Mouse (Mus musculus): Measurements from ENCODE around the gene Trim6. TPM values are rescaled to one million over a fixed set of nuclear protein-coding genes. Genes with fewer than 3 reads are reported as not detected.

The Trim6 gene
- 0.31 and 0.48 TPM in 2 replicates for polyA plus RNA-seq (2014; fragmentation: Nextera tagmentation; extraction: Ambion mirVana)

DNA sequence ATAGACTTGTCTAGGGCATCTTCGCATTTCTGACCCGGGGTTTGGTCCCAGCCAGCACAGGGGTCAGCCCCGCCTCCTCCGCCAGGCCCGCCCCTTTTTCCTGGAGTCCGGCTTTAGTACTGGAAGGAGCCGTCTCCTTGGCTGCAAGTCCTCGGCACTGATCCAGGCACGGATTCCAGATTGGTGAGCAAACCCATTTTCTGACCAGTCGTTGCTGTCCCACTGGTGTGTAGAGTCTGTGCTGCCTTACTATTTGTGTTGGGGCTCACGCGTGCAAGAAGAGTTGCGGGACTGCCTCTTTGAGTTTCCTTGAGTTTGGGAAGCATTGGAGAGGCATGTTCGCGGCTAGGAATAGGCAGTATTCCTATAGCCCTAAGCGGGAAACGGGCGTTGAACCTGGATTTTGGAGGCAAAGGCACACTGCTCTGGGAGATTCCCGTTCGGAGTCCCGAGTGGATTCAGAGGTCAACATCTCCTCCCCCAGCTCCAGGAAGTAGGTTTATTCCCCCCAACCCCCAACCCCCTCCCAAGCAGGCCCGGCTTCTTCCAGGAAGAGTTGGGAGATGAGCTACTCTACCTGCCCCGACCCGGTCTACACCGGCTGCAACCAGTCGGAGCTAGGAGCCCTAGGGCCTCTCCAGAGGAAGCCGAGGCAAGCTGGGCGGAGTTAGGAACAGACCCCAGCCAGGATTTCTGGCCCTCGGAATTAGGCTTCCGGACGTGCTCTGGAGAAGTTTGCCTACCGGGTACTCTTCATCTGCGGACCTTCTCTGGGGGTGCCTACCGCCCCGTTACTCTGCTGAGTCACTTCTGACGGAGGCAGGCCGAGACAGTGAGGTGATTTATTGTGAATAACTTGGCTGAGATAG lies at the start of gene Trim6:
TSS of gene Trim6 (plus strand) at position 93 of the 869 bp plus-strand sequence.
- 2% methylated on average over 37 of the region's 37 CpGs for WGBS
- Histone ChIP-seq H3K9me3 (ENCODE audit: control insufficient read depth, low read length) (no peaks in the 10 kb centered on the region), H3K4me1 (ENCODE audit: control insufficient read depth, insufficient read depth, low read length) (no peaks in the 10 kb centered on the region), H3K9ac (replicated peaks; ENCODE audit: low read depth, low read length) (no peak within 1 kb of the TSS), H3K36me3 (ENCODE audit: control insufficient read depth, insufficient read depth, low read length) (no peaks in the 10 kb centered on the region), H3K4me2 (ENCODE audit: low read depth, low read length) (peak within 1 kb of the TSS; percentile 37), H3K4me3 (ENCODE audit: low read depth, low read length) (peak within 1 kb of the TSS; percentile 2), H3K27me3 (ENCODE audit: control insufficient read depth, insufficient read depth, low read length) (no peaks in the 10 kb centered on the region), H3K27ac (ENCODE audit: low read depth, low read length) (no peak within 1 kb of the TSS)
- ATAC-seq (ENCODE audit: low read depth) = peak; percentile 65; the same call in 1 of the 2 replicates

DNA sequence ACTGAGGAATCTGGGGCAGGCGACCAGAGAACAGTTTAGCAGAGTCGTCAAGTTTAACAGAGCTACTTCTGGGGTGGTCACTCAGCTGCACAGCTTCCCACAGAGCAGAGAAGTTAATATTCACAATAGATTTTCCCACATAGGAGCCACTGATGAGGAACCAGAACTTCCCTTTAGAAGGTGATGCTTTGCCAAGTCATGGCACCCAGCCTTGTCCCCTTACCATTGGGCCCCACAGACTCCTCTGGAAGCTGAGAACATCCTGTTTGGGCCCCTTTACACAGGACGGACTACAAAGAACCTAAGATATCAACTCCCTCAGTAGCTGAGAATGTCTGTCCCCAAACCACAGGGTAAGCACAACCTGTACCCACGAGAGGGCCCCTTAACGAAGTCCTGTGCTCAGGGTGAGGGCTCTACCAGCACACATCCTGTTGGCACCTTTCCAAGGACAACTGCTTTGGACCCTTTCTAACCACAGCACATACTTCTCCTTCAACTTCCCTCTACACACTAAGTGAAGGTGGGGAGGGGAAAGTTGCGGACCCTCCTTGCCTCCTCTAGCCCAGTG lies 48.9 kb upstream of the Trim6 start:
- no peaks in the 10 kb centered on the region for H3K4me1 ChIP-seq (ENCODE audit: control insufficient read depth, insufficient read depth, low read length)
- no peak overlapping the region for H3K4me2 ChIP-seq (ENCODE audit: low read depth, low read length)
- H3K9ac ChIP-seq (replicated peaks; ENCODE audit: low read depth, low read length) = no peak overlapping the region
- H3K27me3 ChIP-seq (ENCODE audit: control insufficient read depth, insufficient read depth, low read length) = no peaks in the 10 kb centered on the region
- no peaks in the 10 kb centered on the region for H3K9me3 ChIP-seq (ENCODE audit: control insufficient read depth, low read length)
- 84% methylated on average over 6 of the region's 6 CpGs for WGBS
- ATAC-seq (ENCODE audit: low read depth) = no peak
- no peak overlapping the region for H3K4me3 ChIP-seq (ENCODE audit: low read depth, low read length)
- no peak overlapping the region for H3K27ac ChIP-seq (ENCODE audit: low read depth, low read length)
- H3K36me3 ChIP-seq (ENCODE audit: control insufficient read depth, insufficient read depth, low read length) = no peaks in the 10 kb centered on the region

DNA sequence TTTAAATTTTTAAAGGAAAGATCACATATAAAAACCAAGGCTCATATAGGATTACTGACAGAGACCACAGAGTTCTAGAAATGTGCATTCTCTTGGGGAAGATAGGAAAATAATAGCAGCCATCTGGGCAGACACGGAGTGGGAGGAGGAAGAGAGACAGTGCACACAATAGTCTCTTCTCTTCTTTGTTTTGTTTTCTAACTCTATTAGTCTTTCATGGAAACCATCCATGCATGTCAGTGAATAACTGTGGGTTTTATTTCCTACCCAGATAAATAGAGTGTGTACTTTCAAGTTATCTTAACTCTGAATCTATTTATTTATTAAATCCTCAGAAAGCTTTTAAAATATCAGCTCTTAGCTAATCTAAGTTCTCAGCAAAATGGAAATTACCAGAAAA lies 43.5 kb upstream of the Trim6 start:
- 18% methylated on average over 1 of the region's 1 CpGs for WGBS
- no peak overlapping the region for H3K4me2 ChIP-seq (ENCODE audit: low read depth, low read length)
- H3K4me1 ChIP-seq (ENCODE audit: control insufficient read depth, insufficient read depth, low read length) = no peaks in the 10 kb centered on the region
- H3K27me3 ChIP-seq (ENCODE audit: control insufficient read depth, insufficient read depth, low read length) = no peaks in the 10 kb centered on the region
- H3K27ac ChIP-seq (ENCODE audit: low read depth, low read length) = no peak overlapping the region
- no peak for ATAC-seq (ENCODE audit: low read depth)
- no peak overlapping the region for H3K4me3 ChIP-seq (ENCODE audit: low read depth, low read length)
- no peak overlapping the region for H3K9ac ChIP-seq (replicated peaks; ENCODE audit: low read depth, low read length)
- no peaks in the 10 kb centered on the region for H3K9me3 ChIP-seq (ENCODE audit: control insufficient read depth, low read length)
- no peaks in the 10 kb centered on the region for H3K36me3 ChIP-seq (ENCODE audit: control insufficient read depth, insufficient read depth, low read length)

DNA sequence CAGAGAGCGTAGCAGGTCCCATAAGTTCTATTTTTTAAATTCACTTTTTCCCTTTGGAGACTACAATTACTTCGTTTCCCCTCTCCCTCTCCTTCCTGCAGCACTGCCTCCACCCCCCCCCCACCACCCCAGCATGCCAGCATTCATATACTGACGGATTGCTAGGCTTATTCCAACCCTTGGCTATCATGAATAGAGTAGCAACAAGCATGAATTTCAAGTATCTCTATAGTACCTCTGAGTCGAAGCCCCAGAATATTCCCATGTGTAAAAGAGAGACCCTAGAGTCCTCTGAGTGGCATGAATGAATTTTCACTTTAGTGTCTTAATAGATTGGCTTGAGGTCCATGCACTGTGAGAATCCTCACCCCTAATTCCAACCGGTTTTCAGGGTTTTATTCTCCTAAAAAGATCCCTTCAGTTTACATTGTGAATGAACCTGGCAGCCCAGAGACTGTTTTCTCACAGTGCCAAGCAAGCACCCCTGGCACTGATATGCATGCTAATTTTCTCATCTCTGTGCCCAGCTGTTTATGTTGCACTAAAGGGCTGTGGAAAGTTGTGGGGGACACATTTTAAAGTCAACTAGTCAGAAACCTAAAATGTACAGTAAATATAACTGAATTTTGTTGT lies 40.1 kb upstream of the Trim6 start:
- H3K27me3 ChIP-seq (ENCODE audit: control insufficient read depth, insufficient read depth, low read length) = no peaks in the 10 kb centered on the region
- no peak for ATAC-seq (ENCODE audit: low read depth)
- 68% methylated on average over 5 of the region's 5 CpGs for WGBS

DNA sequence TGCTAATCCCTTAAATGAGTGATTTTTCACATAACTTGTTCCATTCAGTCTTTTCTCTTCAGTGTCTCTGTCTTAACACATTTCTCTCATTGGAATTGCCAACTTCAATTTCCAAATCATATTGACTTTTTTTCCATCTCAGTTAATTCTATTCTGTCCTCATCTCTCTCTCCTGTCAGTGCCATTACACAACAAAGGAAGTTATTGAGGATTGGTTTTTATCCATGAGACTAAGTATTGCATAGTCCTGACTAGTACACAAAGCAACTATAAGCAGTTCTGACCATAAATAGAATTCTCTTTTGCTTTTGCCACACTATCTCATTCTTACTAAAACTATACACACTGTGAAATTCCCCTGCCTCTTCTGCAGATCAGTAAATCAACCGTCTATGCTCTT lies 39.5 kb upstream of the Trim6 start:
- no peaks in the 10 kb centered on the region for H3K4me1 ChIP-seq (ENCODE audit: control insufficient read depth, insufficient read depth, low read length)
- ATAC-seq (ENCODE audit: low read depth) = no peak
- no peaks in the 10 kb centered on the region for H3K36me3 ChIP-seq (ENCODE audit: control insufficient read depth, insufficient read depth, low read length)
- no peaks in the 10 kb centered on the region for H3K27me3 ChIP-seq (ENCODE audit: control insufficient read depth, insufficient read depth, low read length)
- WGBS = 81% methylated on average over 1 of the region's 1 CpGs
- no peak overlapping the region for H3K27ac ChIP-seq (ENCODE audit: low read depth, low read length)
- H3K4me2 ChIP-seq (ENCODE audit: low read depth, low read length) = no peak overlapping the region
- no peak overlapping the region for H3K4me3 ChIP-seq (ENCODE audit: low read depth, low read length)
- no peak overlapping the region for H3K9ac ChIP-seq (replicated peaks; ENCODE audit: low read depth, low read length)
- H3K9me3 ChIP-seq (ENCODE audit: control insufficient read depth, low read length) = no peaks in the 10 kb centered on the region

More for the DNA sequence above, 40.1 kb upstream of the Trim6 start:
- Histone ChIP-seq H3K4me3 (ENCODE audit: low read depth, low read length) (no peak overlapping the region), H3K4me2 (ENCODE audit: low read depth, low read length) (no peak overlapping the region), H3K27ac (ENCODE audit: low read depth, low read length) (no peak overlapping the region), H3K9me3 (ENCODE audit: control insufficient read depth, low read length) (no peaks in the 10 kb centered on the region), H3K9ac (replicated peaks; ENCODE audit: low read depth, low read length) (no peak overlapping the region), H3K4me1 (ENCODE audit: control insufficient read depth, insufficient read depth, low read length) (no peaks in the 10 kb centered on the region), H3K36me3 (ENCODE audit: control insufficient read depth, insufficient read depth, low read length) (no peaks in the 10 kb centered on the region)

DNA sequence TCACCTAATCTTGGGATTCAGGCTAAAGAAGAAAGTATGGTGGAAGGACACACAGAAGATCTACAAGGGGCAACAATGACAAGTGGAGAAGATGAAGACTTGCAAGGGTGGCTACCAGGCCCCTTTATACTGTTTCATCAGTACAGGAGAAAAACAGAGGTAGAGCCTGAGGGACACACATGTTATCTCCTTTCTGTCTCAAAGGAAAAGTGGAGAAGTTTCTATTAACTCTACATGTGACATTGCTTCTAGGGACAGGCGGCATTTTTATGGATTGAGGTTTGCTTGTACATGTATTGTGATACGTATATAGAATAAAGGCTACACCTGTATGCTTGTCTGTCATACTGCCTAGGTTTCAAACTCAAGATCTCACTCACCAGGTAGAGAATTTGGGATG lies 35.3 kb upstream of the Trim6 start, which contains the start of gene Olfr648:
TSS of gene Olfr648 (minus strand) at position 101 of the 400 bp plus-strand sequence.
- H3K9me3 ChIP-seq (ENCODE audit: control insufficient read depth, low read length) = no peaks in the 10 kb centered on the region
- no peaks in the 10 kb centered on the region for H3K4me1 ChIP-seq (ENCODE audit: control insufficient read depth, insufficient read depth, low read length)
- ATAC-seq (ENCODE audit: low read depth) = no peak
- H3K4me2 ChIP-seq (ENCODE audit: low read depth, low read length) = no peak within 1 kb of the TSS
- H3K36me3 ChIP-seq (ENCODE audit: control insufficient read depth, insufficient read depth, low read length) = no peaks in the 10 kb centered on the region
- WGBS = 87% methylated on average over 2 of the region's 2 CpGs
- no peaks in the 10 kb centered on the region for H3K27me3 ChIP-seq (ENCODE audit: control insufficient read depth, insufficient read depth, low read length)
- no peak within 1 kb of the TSS for H3K27ac ChIP-seq (ENCODE audit: low read depth, low read length)
- no peak within 1 kb of the TSS for H3K9ac ChIP-seq (replicated peaks; ENCODE audit: low read depth, low read length)
- H3K4me3 ChIP-seq (ENCODE audit: low read depth, low read length) = no peak within 1 kb of the TSS

DNA sequence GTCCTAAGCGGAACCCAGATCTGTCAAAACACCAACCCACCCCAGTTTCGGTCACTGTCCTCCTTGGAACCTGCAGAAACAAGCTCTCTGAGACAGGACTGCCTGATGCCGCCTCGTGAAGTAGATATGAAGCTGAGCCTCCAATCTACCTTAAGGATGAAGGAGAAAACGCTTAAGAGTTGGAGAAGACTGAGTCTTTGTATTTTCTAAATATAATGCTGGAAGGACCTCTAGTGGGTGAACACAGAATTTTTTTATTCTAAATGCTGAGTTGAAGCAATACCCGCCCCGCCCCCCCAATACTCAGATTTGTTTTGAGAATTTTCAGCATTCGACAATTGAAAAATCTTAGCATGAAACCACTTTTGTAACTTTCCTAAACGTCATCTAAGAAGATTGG lies 27.3 kb upstream of the Trim6 start:
- no peaks in the 10 kb centered on the region for H3K27me3 ChIP-seq (ENCODE audit: control insufficient read depth, insufficient read depth, low read length)
- ATAC-seq (ENCODE audit: low read depth) = no peak
- no peak overlapping the region for H3K27ac ChIP-seq (ENCODE audit: low read depth, low read length)
- no peak overlapping the region for H3K4me3 ChIP-seq (ENCODE audit: low read depth, low read length)
- H3K36me3 ChIP-seq (ENCODE audit: control insufficient read depth, insufficient read depth, low read length) = no peaks in the 10 kb centered on the region
- WGBS = 65% methylated on average over 9 of the region's 9 CpGs
- no peaks in the 10 kb centered on the region for H3K4me1 ChIP-seq (ENCODE audit: control insufficient read depth, insufficient read depth, low read length)
- no peaks in the 10 kb centered on the region for H3K9me3 ChIP-seq (ENCODE audit: control insufficient read depth, low read length)
- no peak overlapping the region for H3K9ac ChIP-seq (replicated peaks; ENCODE audit: low read depth, low read length)
- H3K4me2 ChIP-seq (ENCODE audit: low read depth, low read length) = no peak overlapping the region

DNA sequence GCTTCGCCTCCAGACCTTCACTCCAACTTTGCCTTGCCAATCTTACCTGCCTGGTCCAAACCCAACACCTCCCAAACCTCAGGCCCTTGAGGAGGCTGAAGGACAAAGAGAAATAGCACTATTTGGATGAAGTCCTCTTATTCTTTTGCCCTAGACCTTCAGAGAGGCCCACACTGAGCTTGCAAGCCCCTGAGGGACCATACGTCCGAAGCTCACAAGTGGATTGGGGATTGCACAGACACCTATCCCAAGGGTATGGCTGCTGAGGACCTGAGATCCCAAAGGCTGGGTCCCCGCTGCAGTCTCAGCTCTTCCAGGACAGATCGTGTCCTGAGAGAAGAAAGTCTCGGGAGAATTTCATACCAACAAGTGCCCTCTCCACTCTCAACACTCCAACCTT lies 22.7 kb upstream of the Trim6 start, which contains the start of gene Olfr649:
TSS of gene Olfr649 (minus strand) at position 101 of the 400 bp plus-strand sequence.
- H3K9ac ChIP-seq (replicated peaks; ENCODE audit: low read depth, low read length) = no peak within 1 kb of the TSS
- H3K27me3 ChIP-seq (ENCODE audit: control insufficient read depth, insufficient read depth, low read length) = no peaks in the 10 kb centered on the region
- no peaks in the 10 kb centered on the region for H3K4me1 ChIP-seq (ENCODE audit: control insufficient read depth, insufficient read depth, low read length)
- H3K4me2 ChIP-seq (ENCODE audit: low read depth, low read length) = no peak within 1 kb of the TSS
- no peaks in the 10 kb centered on the region for H3K36me3 ChIP-seq (ENCODE audit: control insufficient read depth, insufficient read depth, low read length)
- H3K4me3 ChIP-seq (ENCODE audit: low read depth, low read length) = no peak within 1 kb of the TSS
- H3K27ac ChIP-seq (ENCODE audit: low read depth, low read length) = no peak within 1 kb of the TSS
- 86% methylated on average over 6 of the region's 6 CpGs for WGBS
- H3K9me3 ChIP-seq (ENCODE audit: control insufficient read depth, low read length) = no peaks in the 10 kb centered on the region
- no peak for ATAC-seq (ENCODE audit: low read depth)

DNA sequence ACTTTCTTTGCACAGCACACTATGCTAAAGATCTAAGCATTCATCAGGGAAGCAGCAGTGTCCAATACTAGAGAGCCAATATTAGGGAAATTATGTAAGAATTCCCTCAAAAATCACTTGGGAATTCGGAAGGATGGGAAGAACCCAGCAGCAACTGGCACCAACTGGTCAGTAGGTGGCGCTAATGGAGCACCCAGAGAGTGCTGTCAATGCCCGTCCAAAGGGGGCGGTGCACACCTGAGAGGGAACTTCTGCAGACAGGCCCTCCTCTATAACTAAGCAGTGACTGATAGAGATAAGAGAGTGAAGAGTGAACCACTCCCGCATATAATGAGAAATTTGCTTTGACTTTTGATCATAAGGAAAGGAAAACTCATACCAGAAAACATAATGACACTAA lies 18.8 kb upstream of the Trim6 start:
- no peaks in the 10 kb centered on the region for H3K9me3 ChIP-seq (ENCODE audit: control insufficient read depth, low read length)
- no peaks in the 10 kb centered on the region for H3K36me3 ChIP-seq (ENCODE audit: control insufficient read depth, insufficient read depth, low read length)
- H3K4me1 ChIP-seq (ENCODE audit: control insufficient read depth, insufficient read depth, low read length) = no peaks in the 10 kb centered on the region
- no peak overlapping the region for H3K4me2 ChIP-seq (ENCODE audit: low read depth, low read length)
- no peak overlapping the region for H3K4me3 ChIP-seq (ENCODE audit: low read depth, low read length)
- H3K27ac ChIP-seq (ENCODE audit: low read depth, low read length) = no peak overlapping the region
- WGBS = 9% methylated on average over 5 of the region's 5 CpGs
- no peak; the same call in 1 of the 2 replicates for ATAC-seq (ENCODE audit: low read depth)
- no peak overlapping the region for H3K9ac ChIP-seq (replicated peaks; ENCODE audit: low read depth, low read length)
- H3K27me3 ChIP-seq (ENCODE audit: control insufficient read depth, insufficient read depth, low read length) = no peaks in the 10 kb centered on the region

Measured in neural tube, embryonic 14.5 days (tissue).